Mouse (Mus musculus): ENCODE data around the gene Brca2. TPM values are rescaled to one million over a fixed set of nuclear protein-coding genes. Genes with fewer than 3 reads are reported as not detected.

Gene Brca2
- total and polyA plus RNA-seq, 2 experiments from 2014 or later = 9.9 to 15.8 TPM

- TF ChIP-seq CTCF (IDR thresholded peaks at IDR 0.05; ENCODE audit: low read depth) (no peak), EP300 (IDR thresholded peaks at IDR 0.05; ENCODE audit: low read depth) (no peak)
- Histone ChIP-seq H3K9ac (replicated peaks; ENCODE audit: low read depth, low read length) (no peak overlapping the region), H3K36me3 (replicated peaks; ENCODE audit: control insufficient read depth, insufficient read depth, low read length) (peaks cover 4% of the 10 kb centered on the region), H3K4me2 (ENCODE audit: low read depth, low read length) (no peak overlapping the region), H3K4me1 (ENCODE audit: control insufficient read depth, insufficient read depth) (no peaks in the 10 kb centered on the region), H3K9me3 (replicated peaks; ENCODE audit: control insufficient read depth, low read length) (no peaks in the 10 kb centered on the region), H3K27me3 (ENCODE audit: control insufficient read depth, insufficient read depth, low read length) (no peaks in the 10 kb centered on the region), H3K27ac (ENCODE audit: low read depth) (no peak overlapping the region), H3K4me3 (ENCODE audit: low read depth, low read length) (no peak overlapping the region)
- DNase-seq (ENCODE audit: low spot score) = no peak
- no peak for ATAC-seq (ENCODE audit: insufficient read depth, low read depth)
- 97% methylated on average over 6 of the region's 6 CpGs for WGBS
These were observed 83.7 kb downstream of the Brca2 start for GRCm38 (mm10) chr5:150606131-150606530.

- DNase-seq (ENCODE audit: low spot score) (no peak), ATAC-seq (ENCODE audit: insufficient read depth, low read depth) (no peak)
- Histone ChIP-seq H3K36me3 (replicated peaks; ENCODE audit: control insufficient read depth, insufficient read depth, low read length) (peaks cover 4% of the 10 kb centered on the region), H3K27ac (ENCODE audit: low read depth) (no peak overlapping the region), H3K9me3 (replicated peaks; ENCODE audit: control insufficient read depth, low read length) (no peaks in the 10 kb centered on the region), H3K4me2 (ENCODE audit: low read depth, low read length) (no peak overlapping the region), H3K4me1 (ENCODE audit: control insufficient read depth, insufficient read depth) (no peaks in the 10 kb centered on the region), H3K4me3 (ENCODE audit: low read depth, low read length) (no peak overlapping the region), H3K9ac (replicated peaks; ENCODE audit: low read depth, low read length) (no peak overlapping the region), H3K27me3 (ENCODE audit: control insufficient read depth, insufficient read depth, low read length) (no peaks in the 10 kb centered on the region)
- TF ChIP-seq EP300 (IDR thresholded peaks at IDR 0.05; ENCODE audit: low read depth) (no peak), CTCF (IDR thresholded peaks at IDR 0.05; ENCODE audit: low read depth) (no peak)
- WGBS = 91% methylated on average over 8 of the region's 8 CpGs
These were observed 85.2 kb downstream of the Brca2 start for GRCm38 (mm10) chr5:150607631-150608030.

GRCm38 (mm10) chr5:150611136-150611535 is 88.7 kb downstream of the Brca2 start:
- Histone ChIP-seq H3K36me3 (replicated peaks; ENCODE audit: control insufficient read depth, insufficient read depth, low read length) (peaks cover 4% of the 10 kb centered on the region; the same call in 1 of the 2 replicates), H3K27ac (ENCODE audit: low read depth) (no peak overlapping the region), H3K4me1 (ENCODE audit: control insufficient read depth, insufficient read depth) (no peaks in the 10 kb centered on the region), H3K9ac (replicated peaks; ENCODE audit: low read depth, low read length) (no peak overlapping the region), H3K27me3 (ENCODE audit: control insufficient read depth, insufficient read depth, low read length) (no peaks in the 10 kb centered on the region), H3K4me3 (ENCODE audit: low read depth, low read length) (no peak overlapping the region), H3K4me2 (ENCODE audit: low read depth, low read length) (no peak overlapping the region), H3K9me3 (replicated peaks; ENCODE audit: control insufficient read depth, low read length) (no peaks in the 10 kb centered on the region)
- TF ChIP-seq CTCF (IDR thresholded peaks at IDR 0.05; ENCODE audit: low read depth) (no peak), EP300 (IDR thresholded peaks at IDR 0.05; ENCODE audit: low read depth) (no peak)
- no peak for ATAC-seq (ENCODE audit: insufficient read depth, low read depth)
- no peak for DNase-seq (ENCODE audit: low spot score)
- WGBS = 91% methylated on average over 1 of the region's 1 CpGs

- no peak overlapping the region for H3K27ac ChIP-seq (ENCODE audit: low read depth)
- no peaks in the 10 kb centered on the region for H3K9me3 ChIP-seq (replicated peaks; ENCODE audit: control insufficient read depth, low read length)
- H3K4me3 ChIP-seq (ENCODE audit: low read depth, low read length) = no peak overlapping the region
- no peak for TF ChIP-seq EP300 (IDR thresholded peaks at IDR 0.05; ENCODE audit: low read depth)
- no peak for TF ChIP-seq CTCF (IDR thresholded peaks at IDR 0.05; ENCODE audit: low read depth)
- 54% methylated on average over 12 of the region's 12 CpGs for WGBS
- no peak overlapping the region; the same call in 1 of the 2 replicates for H3K4me2 ChIP-seq (ENCODE audit: low read depth, low read length)
- H3K36me3 ChIP-seq (replicated peaks; ENCODE audit: control insufficient read depth, insufficient read depth, low read length) = peaks cover 4% of the 10 kb centered on the region; the same call in 1 of the 2 replicates
- H3K9ac ChIP-seq (replicated peaks; ENCODE audit: low read depth, low read length) = no peak overlapping the region
- ATAC-seq (ENCODE audit: insufficient read depth, low read depth) (peak; percentile 24; the same call in 1 of the 2 replicates), DNase-seq (ENCODE audit: low spot score) (no peak)
- no peaks in the 10 kb centered on the region for H3K4me1 ChIP-seq (ENCODE audit: control insufficient read depth, insufficient read depth)
- H3K27me3 ChIP-seq (ENCODE audit: control insufficient read depth, insufficient read depth, low read length) = no peaks in the 10 kb centered on the region
These were observed 89.3 kb downstream of the Brca2 start for GRCm38 (mm10) chr5:150611697-150612096.

GRCm38 (mm10) chr5:150614054-150614453 is 91.6 kb downstream of the Brca2 start:
- ATAC-seq (ENCODE audit: insufficient read depth, low read depth) (no peak), DNase-seq (ENCODE audit: low spot score) (no peak)
- WGBS = 69% methylated on average over 2 of the region's 2 CpGs
- Histone ChIP-seq H3K27ac (ENCODE audit: low read depth) (0 out of 2 replicates have a peak overlapping the region, but pooled peaks have one; percentile 7), H3K27me3 (ENCODE audit: control insufficient read depth, insufficient read depth, low read length) (no peaks in the 10 kb centered on the region), H3K4me2 (ENCODE audit: low read depth, low read length) (no peak overlapping the region), H3K36me3 (replicated peaks; ENCODE audit: control insufficient read depth, insufficient read depth, low read length) (no peaks in the 10 kb centered on the region), H3K4me3 (ENCODE audit: low read depth, low read length) (no peak overlapping the region), H3K9me3 (replicated peaks; ENCODE audit: control insufficient read depth, low read length) (no peaks in the 10 kb centered on the region), H3K4me1 (ENCODE audit: control insufficient read depth, insufficient read depth) (no peaks in the 10 kb centered on the region), H3K9ac (replicated peaks; ENCODE audit: low read depth, low read length) (no peak overlapping the region)
- no peak for TF ChIP-seq CTCF (IDR thresholded peaks at IDR 0.05; ENCODE audit: low read depth)
- no peak for TF ChIP-seq EP300 (IDR thresholded peaks at IDR 0.05; ENCODE audit: low read depth)

- ATAC-seq (ENCODE audit: insufficient read depth, low read depth) (no peak), DNase-seq (ENCODE audit: low spot score) (no peak)
- WGBS = 91% methylated on average over 2 of the region's 2 CpGs
- no peak for TF ChIP-seq EP300 (IDR thresholded peaks at IDR 0.05; ENCODE audit: low read depth)
- no peak for TF ChIP-seq CTCF (IDR thresholded peaks at IDR 0.05; ENCODE audit: low read depth)
- H3K27ac ChIP-seq (ENCODE audit: low read depth) = no peak overlapping the region
- no peaks in the 10 kb centered on the region for H3K36me3 ChIP-seq (replicated peaks; ENCODE audit: control insufficient read depth, insufficient read depth, low read length)
- no peak overlapping the region for H3K4me2 ChIP-seq (ENCODE audit: low read depth, low read length)
- H3K9ac ChIP-seq (replicated peaks; ENCODE audit: low read depth, low read length) = no peak overlapping the region
- H3K4me3 ChIP-seq (ENCODE audit: low read depth, low read length) = no peak overlapping the region
- H3K27me3 ChIP-seq (ENCODE audit: control insufficient read depth, insufficient read depth, low read length) = no peaks in the 10 kb centered on the region
- no peaks in the 10 kb centered on the region for H3K4me1 ChIP-seq (ENCODE audit: control insufficient read depth, insufficient read depth)
- no peaks in the 10 kb centered on the region for H3K9me3 ChIP-seq (replicated peaks; ENCODE audit: control insufficient read depth, low read length)
These were observed 93.8 kb downstream of the Brca2 start for GRCm38 (mm10) chr5:150616216-150616615.

All from heart, postnatal 0 days (tissue).